Mouse (Mus musculus): Measurements from ENCODE around the gene Alyref. TPM values are rescaled to one million over a fixed set of nuclear protein-coding genes. Genes with fewer than 3 reads are reported as not detected.
"Not testable (repeated sequence)": the region's sequence is repeated elsewhere in the genome, so short reads cannot be mapped to it uniquely, and the experiment has no call there.

Alyref gene
- polyA plus RNA-seq, 1 experiment, result 21.4 TPM

DNA sequence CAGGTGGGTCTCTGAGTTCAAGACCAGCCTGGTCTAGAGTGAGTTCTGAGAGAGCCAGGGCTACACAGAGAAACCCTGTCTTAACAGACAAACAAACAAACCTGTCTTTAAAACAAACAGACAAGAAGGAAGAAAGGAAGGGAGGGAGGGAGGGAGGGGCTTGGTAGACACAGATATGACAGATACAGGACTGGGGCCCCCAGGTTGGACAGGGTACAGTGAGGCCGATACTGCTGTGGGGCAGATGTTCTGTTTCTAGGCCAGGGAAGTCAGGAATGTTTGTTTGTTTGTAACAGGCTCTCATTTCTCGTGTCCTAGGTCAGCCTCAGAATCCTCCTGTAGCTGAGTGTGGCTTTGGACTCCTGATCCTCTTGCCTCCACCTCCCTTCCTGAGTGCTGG is 5.4 kb upstream of the Alyref start:
- DNase-seq (ENCODE audit: low read depth), result no peak

DNA sequence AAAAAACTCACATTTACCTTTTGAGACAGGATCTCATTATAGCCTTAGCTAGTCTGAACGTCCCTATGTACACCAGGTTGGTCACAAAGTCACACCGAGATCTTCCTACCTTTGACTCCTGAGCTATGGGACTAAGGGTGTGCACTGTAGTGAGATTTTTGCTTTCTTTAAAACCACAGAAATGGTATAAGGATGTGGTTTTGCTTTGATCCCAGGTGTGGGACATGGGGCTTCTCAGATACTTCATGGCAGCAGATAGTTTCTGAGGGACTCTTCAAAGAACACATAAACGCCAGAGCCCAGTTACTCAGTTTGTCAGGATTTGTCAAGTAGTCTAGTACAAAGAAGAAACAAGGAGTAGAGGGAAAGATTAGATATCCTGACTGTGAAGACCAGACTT is 2.6 kb upstream of the Alyref start:
- DNase-seq (ENCODE audit: low read depth), result no peak

DNA sequence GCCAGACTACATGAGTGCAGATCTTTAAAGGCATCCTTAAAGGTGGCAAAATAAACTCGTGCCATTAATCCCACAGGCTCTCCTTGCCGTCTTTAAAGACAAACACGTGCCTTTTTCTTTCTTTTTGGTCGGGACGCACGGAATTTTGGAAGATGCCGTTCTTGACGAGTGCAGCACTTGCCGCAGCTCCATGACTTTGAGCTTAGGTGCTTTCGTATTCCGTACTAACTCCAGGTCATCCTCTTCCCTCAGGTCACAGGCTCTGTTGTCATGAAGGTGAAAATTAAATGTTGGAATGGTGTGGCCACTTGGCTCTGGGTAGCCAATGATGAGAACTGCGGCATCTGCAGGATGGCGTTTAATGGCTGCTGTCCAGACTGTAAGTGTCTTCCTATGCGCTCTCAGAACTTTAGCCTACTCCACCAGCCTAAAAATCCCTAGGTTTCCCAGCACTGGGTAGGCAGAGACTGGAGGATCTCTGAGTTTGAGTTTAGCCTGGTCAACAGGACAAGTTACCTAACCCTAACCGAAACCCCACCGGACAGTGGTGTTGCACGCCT is 905 bp upstream of the Alyref start:
- no peak for DNase-seq (ENCODE audit: low read depth)

DNA sequence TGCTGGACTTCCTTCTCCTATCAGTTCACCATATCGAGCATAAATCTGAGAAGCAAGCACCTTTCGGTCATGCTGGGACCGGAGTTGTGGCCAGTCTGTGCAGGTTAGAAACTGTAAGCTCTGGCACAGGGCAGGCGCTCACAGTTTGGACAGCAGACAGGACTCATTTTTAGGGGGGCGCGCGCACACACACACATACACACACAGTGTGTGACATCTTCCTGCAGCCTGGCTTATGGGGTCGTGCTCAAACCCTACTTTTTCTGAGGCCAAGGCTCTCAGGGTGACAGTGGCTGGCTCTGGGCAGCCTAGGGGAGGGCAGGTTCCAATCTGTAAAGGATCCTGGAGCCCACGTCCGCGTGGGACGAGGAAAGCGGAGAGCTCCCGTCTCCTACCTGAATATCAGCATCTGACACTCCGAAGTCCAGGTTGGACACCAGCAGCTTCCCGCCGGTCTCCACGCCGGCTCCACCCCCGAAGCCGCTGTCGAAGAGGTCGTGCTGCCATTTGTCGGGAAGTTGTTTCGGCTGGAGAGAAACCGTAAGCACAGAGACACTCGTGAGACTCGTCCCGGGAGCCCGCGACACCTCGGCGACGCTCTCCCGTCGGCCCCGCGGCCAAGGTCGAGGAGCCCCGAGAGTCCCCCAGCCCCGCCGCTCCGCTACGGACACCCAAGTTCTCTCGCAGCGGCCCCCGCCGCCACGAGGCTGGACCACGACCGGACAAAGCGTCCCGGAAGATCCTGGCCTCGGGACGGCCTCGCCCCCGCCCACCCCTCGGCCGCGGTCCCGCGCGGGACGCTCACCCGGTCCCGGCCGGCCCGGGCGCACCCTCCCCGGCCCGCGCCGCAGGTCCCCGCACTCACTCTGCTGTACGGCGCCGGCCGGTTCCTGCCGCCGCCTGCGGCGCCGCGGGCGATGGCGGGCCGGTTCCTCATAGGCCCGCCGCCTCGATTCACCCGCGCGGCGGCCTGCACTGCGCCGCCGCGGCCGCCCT is 627 bp downstream of the Alyref start:
- no peak for DNase-seq (ENCODE audit: low read depth)

DNA sequence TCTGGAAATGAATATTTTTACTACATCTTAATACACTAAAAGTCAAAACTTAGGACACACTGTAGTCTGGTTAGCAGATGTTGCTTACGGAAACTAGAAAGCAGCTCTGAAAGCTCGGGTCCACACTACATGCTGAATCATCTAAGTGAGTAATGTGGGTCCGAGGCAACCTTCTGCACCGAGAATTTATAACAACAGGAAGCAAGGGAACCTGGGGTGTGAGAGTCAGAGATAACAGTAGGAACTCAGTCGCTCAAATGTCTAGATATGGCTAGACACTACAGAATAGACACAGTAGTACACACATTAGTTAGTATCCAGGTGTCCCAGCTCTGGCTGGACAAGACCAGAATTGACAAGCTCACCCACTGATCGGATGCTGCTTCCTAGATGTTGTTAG is 9.6 kb downstream of the Alyref start:
- no peak for DNase-seq (ENCODE audit: low read depth)

DNA sequence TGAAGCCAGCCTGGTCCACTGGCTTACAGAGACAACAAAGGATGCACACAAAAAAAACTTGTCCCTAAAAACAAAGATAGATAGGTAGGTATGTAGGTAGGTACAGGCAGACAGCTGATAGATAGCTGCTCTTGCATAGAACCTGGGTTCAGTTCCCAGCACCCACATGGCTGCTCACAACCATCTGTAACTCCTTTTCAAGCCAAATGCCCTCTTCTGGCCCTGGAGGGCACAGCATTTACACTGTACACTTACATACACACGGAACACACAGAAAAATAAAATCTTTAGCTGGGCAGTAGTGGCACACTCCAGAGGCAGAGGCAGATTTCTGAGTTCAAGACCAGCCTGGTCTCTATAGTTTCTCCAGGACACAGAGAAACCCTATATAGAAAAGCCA is 14.2 kb downstream of the Alyref start:
- no peak for DNase-seq (ENCODE audit: low read depth)

DNA sequence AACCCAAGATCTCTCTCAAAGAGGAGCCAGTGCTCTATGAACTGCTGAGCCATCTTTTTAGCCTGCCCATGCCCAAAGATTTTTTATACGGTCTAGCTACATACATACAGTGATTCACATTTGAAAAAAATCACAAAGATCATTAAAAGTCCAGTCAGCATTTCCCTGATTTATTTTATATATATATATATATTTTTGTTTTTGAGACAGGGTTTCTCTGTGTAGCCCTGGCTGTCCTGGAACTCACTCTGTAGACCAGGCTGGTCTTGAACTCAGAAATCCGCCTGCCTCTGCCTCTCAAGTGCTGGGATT is 15.2 kb downstream of the Alyref start:
- DNase-seq (ENCODE audit: low read depth), result not testable (repeated sequence)

DNA sequence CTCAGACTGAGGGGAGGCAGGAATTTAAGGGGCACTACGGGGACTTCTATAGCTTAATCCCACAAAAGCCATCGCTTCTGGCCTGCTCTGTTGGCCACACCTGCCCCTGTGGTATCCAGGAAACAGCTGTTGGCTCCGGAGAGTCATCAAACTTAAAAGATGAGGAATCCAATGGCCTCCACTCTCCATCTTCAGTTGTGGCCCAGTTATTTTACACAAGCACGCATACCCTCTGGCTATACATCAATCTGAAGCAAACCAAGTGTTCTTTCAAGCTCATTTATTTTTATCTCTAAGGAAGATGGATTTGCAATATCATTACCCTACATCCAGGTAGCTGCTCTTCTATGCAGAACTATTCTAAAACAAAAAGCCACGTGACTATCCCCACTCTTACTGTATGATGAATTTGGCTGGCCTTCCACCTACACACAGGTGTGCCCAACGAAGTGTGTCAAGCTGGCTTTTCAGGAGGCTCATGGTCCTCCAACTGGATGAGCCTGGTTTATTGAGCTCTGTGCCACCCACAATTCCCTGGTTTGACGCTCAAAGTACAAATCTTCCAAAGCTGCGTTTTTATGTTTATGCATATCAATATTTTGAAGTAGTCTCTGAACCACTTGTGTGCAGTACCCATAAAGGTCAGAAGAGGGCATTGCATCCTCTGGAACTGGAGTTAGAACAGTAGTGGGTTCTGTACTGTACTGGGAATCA is 15.7 kb downstream of the Alyref start:
- DNase-seq (ENCODE audit: low read depth), result no peak

DNA sequence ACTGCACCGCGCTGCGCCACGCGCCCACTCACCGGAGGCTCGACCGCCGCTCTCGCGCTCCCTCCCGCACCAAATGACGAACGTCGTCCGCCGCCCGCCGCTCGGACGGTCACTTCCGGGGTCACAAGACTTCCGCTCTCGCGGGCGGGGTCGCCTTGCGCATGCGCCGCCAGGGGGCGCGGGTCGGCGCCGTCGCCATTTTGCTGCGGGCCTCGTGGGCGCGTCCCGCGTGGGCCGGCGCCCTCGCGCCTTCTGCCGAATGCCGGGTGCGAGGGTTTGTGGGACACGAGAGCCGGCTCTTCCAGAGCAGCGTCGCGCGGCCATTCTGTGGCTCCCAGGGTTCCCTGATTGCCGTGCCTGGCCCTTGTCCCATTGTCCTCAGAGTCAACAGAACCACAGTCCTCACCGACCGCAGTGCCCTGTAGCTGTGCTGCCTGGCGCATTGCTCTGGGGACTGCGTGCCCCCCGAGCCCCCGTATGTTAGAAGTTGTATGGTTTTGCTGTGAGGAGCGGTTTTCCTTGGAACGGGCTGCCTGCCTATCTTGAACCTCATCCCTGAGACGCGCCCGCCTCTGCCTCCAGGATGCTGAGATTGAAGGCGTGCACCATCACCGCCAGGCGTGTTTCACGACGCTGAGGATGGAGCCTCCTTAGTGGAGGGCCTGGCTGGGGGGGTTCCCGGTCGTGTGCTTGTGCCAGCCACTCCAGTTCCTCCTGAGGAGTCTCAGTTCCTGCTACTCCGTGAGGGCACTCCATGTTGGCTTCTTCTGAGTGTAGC is 16.5 kb downstream of the Alyref start, which contains the start of gene Arhgdia:
TSS of gene Arhgdia (minus strand) at position 135 of the 778 bp plus-strand sequence.
- DNase-seq (ENCODE audit: low read depth), result no peak

DNA sequence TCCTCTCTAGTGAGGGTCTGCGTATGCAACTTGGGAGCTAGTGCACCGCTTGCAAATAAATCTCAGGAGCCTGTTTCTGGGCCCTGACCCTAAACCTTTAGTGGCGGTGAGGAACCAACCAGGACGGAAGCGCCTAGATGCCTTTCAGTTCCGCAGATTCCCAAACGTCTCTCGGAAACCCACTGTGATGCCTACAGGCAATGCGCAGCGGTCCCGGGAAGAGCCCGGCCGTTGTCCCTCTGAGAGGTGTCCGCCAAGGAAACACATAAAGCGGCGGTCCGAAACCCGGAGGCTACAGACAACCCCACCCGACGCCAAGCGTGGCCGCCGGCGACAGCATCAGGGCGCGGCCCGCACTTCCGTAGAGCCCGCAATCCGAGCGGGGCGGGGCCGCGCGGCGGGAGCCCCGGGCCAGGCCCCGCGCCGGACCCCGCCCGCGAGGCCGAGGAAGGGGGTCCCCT is 17.3 kb downstream of the Alyref start:
- DNase-seq (ENCODE audit: low read depth), result no peak

DNA sequence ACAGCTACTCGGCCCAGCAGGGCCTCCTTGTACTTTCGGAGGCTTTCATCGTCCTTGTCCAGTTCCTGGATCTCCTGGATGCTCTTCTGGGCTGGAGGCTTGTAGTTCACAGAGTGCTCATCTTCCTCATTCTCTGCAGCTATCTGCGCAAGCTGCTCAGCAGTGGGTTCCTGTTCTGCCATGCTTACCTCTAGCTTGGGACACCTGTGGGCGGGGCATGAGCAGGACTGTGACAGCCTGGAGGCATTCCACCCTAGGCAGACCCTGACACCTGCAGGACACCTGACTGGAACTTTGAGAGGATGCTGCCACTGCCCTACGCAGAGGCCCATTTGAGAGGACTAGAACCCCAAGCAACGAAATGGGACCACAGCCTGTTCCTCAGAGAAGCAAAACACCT is 18.0 kb downstream of the Alyref start:
- no peak for DNase-seq (ENCODE audit: low read depth)

DNA sequence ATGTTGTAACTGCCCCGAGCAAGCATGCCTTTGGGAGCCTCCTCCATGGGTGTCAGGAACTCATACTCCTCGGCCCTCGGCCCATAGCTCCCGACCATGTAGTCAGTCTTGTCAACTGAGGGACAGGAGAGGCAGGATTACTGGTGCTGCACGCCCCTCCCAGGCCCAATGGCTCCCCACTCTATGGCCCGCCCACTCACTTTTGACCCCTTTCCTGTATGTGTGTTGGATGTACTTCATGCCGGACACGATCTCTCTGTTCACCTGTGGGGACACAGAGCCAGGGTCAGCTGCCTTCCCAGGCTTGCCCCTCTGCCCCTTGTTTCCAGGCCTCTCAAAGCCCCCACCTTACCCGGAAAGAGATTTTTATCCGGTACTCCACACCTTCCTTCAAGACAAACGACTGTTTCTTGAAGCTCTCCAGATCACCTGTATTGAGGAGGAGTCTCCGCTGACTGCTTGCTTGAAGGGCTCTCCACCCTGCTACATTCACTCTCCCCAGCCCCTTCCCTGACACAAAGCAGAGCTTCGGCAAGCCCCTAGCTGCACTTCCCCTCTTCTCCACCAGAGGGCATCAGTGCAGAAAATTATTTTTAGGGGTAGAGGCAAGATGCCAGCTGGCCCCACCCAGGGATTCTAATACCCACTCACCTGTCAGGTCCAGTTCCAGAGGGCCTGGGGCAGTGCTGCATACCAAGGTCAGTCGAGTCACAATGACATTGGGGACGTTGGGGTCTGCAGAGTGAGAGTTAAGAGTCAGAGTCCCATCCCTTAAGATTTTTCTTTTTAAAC is 18.7 kb downstream of the Alyref start:
- no peak for DNase-seq (ENCODE audit: low read depth)

DNA sequence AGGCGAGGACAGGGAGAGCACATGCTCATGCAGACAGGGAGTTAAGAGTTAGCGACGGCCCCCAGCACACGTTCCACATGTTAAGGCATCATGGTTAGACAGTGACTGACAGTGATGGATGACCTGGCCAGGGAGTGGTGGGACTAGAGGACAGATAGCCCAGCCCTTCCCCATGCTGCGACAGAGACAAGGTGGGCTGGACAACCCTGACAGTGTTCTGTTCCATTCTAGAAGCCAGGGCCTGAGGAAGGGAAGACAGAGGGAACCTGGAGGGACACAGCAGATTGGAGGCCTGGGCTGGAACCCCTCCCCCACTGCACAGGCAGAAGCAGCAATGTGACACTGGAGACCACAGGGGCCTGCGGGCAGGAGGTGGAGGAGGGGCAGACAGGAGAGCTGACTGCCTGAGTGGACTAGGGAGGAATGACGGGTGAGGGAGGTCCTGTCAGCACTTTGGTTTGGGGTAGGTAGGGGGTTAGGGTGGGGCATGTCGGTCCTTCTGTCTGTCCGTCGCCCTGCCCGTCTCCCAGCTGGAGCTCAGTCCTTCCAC is 19.4 kb downstream of the Alyref start:
- no peak for DNase-seq (ENCODE audit: low read depth)

DNA sequence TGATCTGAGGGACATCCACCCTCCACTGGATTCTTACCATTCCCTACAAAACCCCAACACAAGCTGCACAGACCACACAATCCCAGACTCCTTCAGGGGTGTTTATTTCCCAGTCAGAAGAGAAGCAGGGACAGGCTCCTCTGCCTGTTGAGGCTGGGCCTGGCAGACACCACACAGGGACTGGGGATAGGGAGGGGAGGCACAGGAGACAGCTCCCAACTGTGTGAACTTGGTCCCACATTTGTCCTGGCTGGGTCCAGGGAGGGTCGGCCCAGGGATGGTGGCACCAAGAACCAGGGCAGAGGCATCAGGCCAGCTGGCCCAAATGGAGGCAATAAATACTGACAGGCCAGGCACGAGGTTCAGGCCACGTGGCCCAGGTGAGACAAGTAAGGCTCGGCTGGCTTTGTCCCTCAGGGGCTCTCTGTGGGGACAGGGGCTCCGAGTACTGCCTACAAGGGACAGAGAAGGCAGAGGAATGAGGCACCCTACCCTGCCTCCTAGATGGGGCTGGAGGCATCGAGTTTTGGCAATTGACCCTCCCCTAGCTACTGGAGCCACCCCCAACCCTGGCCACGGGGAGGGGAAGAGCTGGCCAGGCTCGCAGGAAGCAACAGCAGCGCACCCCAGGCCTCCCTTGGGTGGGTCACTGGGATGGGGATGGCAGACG is 20.0 kb downstream of the Alyref start:
- DNase-seq (ENCODE audit: low read depth), result no peak

DNA sequence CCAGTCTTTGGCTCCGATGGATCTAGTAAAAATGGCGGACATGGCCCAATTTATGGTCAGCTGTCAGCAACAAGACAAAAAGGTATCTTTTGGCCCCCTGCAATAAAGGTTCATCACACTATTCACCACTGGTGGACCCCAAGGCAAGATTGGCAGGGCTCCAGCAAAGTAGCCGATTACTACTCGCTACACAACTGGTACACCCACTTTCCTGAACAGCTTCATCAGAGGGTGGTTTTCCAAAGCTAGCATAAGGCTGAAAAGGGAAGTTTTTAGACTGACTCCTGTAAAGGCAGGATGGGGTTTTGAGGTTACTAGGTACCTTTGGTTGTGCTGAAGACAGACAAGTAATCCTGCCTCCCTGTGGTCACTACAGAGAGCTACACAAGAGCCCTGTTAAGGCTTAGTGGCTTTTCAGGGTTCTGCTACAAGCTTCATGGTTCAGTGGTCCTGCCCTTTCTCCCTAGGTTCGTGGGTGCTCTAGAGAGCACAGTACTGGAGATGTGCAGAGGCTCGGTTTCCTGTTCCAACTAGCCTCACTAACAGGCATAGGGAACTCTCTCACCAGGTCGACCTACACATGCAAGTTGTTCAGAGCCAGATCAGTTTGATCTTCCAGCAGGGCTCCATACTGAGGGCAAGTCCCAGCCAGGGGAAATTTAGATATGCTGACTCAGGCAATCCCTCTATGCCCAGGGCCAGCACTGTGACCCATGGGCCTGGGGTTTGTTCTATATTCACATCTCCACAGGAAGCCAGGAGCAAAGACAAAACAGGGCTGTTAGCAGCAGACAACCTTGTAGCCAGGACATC is 20.7 kb downstream of the Alyref start:
- no peak for DNase-seq (ENCODE audit: low read depth)

DNA sequence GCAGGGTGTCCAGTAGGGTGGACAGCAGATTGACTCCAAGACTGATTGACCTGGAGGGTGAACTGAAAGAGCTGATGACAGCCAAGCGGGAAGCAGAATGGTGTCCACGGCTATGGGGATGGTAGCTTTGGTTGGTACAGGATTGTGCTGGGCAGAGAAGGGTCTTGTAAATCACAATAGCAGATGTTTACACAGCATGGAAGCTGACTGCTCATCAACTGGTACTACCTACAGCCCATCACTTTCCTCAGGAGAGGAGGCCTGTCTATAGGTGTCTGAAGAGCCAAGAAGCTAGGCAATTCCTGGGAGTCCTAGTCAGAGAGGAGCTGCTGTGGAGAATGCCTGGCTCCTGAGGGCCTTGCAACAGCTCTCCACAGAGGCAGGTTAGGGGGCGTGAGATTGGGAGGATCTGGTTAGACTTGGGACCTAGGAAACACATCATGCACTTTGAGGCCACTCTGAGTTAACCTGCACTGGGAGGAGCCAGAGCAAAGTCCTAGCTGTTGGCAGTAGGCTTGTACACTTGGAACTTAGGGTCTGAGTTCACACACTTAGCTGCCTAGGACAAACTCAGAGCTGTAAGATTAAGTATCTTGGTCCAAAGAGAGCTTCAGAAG is 21.7 kb downstream of the Alyref start:
- no peak for DNase-seq (ENCODE audit: low read depth)

DNA sequence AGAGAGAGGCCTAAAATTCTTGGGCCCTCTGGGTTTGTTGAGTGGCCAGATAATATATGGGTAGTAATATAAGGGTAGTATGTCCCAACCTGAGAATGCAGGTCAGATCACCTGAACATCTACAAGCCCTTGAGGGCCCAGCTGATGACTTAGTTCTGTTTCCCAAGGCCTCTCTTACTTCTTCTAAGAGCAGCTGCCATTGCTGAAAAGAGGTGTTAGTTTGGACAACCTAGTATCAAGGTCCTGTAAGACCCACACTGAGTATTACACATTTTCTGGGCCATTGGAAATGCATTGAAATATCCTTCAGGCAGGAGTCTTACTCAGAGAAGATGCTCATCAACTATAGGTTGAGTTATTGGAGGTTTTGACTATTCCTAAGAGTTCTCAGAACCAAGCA is 22.2 kb downstream of the Alyref start:
- DNase-seq (ENCODE audit: low read depth), result no peak

DNA sequence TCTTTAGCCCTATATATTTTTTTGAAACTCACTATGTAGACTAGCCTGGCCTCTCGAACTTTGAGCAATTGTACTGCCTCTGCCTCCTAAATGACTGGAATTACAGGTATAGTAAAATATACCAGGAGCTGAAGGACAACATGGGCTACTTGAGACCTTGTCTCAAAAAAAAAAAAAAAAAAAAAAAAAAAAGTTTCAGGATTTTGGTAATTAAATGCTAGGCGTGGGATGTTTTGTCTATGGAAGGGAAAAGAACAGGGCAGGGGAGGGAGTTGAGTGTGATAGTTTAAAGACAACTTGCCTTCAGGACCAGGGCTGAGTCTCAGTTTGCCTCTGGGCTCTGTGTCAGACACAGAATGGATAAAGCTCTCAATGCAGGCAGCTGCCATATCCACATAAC is 23.1 kb downstream of the Alyref start:
- no peak for DNase-seq (ENCODE audit: low read depth)

DNA sequence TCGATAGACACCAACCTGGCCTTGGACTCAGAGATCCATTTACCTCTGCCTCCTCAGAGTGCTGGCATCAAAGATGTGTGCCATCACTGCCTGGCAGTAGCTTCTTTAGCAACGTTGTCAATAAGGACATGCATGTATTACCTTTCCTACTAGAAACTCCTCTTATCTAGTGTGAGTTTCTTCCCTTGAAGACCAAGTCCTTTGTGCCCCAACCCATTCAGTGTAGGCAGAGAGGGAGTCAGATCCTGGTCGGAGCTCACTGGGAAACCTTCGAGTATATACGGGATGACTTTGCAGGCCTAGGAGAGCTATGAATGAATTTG is 23.9 kb downstream of the Alyref start:
- DNase-seq (ENCODE audit: low read depth), result no peak
